Mouse (Mus musculus) megakaryocyte, embryonic 14.5 days (primary cell): ENCODE measurements around the gene Myod1.

ENCODE experiments used
- FLI1 ChIP-seq: IDR thresholded peaks from 2 replicates; pipeline ENCODE4 v1.6.1; 2012; ENCODE audit warnings: low read length, inconsistent platforms, mixed read lengths
- GATA1 ChIP-seq: IDR thresholded peaks from 3 replicates; pipeline ENCODE4 v1.6.1; 2012; ENCODE audit warnings: mixed read lengths, low read length, inconsistent platforms, borderline replicate concordance

DNA sequence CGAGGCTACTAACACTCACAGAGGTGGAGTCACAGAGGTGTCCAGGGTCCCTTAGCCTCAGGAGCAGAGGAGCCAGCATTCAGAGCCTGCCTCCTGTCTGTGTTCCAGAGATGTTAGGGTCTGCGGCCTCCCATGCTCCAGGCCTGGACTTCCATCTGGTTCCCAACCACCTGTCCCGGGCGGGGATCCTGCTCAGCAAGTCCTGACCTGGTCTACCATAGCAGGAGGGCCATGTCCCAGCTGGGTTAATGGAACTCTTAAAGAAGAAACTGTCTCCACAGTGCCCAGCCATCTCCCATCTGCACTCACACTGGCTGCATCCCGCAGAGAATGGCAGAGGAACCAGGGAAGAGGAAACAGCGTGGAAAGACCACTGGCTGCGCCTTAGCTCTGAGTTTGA lies 28.5 kb downstream of the Myod1 start:
- TF ChIP-seq GATA1, result no peak
- TF ChIP-seq FLI1, result no peak
